Mouse (Mus musculus) neural tube, embryonic 15.5 days (tissue): ENCODE measurements around the gene Gm2696. TPM values are rescaled to one million over a fixed set of nuclear protein-coding genes. Genes with fewer than 3 reads are reported as not detected.

Source experiments
- ATAC-seq: fragments of 200-750 bp; cut with Nextera tagmentation; 2 replicates; pipeline ENCODE4 v1.8.0; 2017; ENCODE audit warnings: mild to moderate bottlenecking, moderate TSS enrichment, moderate library complexity; ENCODE audit not compliant: low FRiP score
- H3K27ac ChIP-seq: fragments of 300-500 bp; sonication (generic); replicated peaks from 2 replicates; pipeline ENCODE4 v1.5.1; 2015; ENCODE audit warnings: mild to moderate bottlenecking, inconsistent platforms
- H3K27me3 ChIP-seq: fragments of 300-500 bp; sonication (generic); replicated peaks from 2 replicates; pipeline ENCODE4 v1.6.1; 2015; ENCODE audit warnings: inconsistent platforms
- H3K36me3 ChIP-seq: fragments of 300-500 bp; sonication (generic); 2 replicates; pipeline ENCODE4 v1.6.1; 2015; ENCODE audit warnings: inconsistent platforms
- H3K4me1 ChIP-seq: fragments of 300-500 bp; sonication (generic); 2 replicates; pipeline ENCODE4 v1.6.1; 2015; ENCODE audit warnings: inconsistent platforms
- H3K4me2 ChIP-seq: fragments of 300-500 bp; sonication (generic); 2 replicates; pipeline ENCODE4 v1.6.1; 2015; ENCODE audit warnings: inconsistent platforms, mild to moderate bottlenecking, moderate library complexity
- H3K4me3 ChIP-seq: fragments of 300-500 bp; sonication (generic); replicated peaks from 2 replicates; pipeline ENCODE4 v1.5.1; 2015; ENCODE audit warnings: mild to moderate bottlenecking, inconsistent platforms
- H3K9ac ChIP-seq: fragments of 300-500 bp; sonication (generic); replicated peaks from 2 replicates; pipeline ENCODE4 v1.6.1; 2015; ENCODE audit warnings: mild to moderate bottlenecking, inconsistent platforms
- H3K9me3 ChIP-seq: fragments of 300-500 bp; sonication (generic); replicated peaks from 2 replicates; pipeline ENCODE4 v1.6.1; 2016; ENCODE audit warnings: inconsistent platforms
- WGBS: fragments of 180-500 bp; shearing (Covaris S2); methylation state at CpG from one replicate; pipeline ENCODE4 v1.1.7; 2015; ENCODE audit warnings: mixed read lengths; 5-methylcytosine and 5-hydroxymethylcytosine counted together
- polyA plus RNA-seq: library from polyadenylated mRNA; unstranded; fragments of >200 nt; fragmentation: Nextera tagmentation; extraction: Ambion mirVana; gene quantifications from 2 replicates; pipeline ENCODE4 v1.2.1, GENCODE M21; 2015

Gm2696 gene
- polyA plus RNA-seq, 1 experiment from 2014 or later, result not detected

DNA sequence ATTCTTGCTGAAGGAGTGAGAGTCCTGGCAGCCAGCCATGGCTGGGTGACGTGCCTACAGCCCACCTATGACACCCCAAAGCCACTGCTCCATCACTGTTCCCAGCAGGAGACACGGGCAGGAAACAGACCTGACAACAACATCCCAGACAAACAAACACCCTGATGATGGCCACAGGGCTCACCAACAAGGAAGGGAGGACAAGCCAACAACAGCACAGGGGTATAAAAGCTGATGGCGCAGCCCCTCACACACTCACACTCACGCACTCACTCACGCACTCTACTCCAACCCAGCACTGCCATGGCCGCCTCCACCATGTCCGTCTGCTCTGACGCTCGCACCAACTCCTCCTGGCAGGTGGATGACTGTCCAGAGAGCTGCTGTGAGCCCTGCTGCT, 38.1 kb downstream of the Gm2696 start, which contains the start of gene Gm10318:
Gene Gm10318 (plus strand): TSS at position 301 of the 400 bp plus-strand sequence.
- H3K36me3 ChIP-seq, result no peaks in the 10 kb centered on the region
- H3K4me2 ChIP-seq, result no peak within 1 kb of the TSS
- no peak within 1 kb of the TSS for H3K4me3 ChIP-seq
- H3K27ac ChIP-seq, result no peak within 1 kb of the TSS
- no peaks in the 10 kb centered on the region for H3K27me3 ChIP-seq
- no peaks in the 10 kb centered on the region for H3K9me3 ChIP-seq
- no peak within 1 kb of the TSS for H3K9ac ChIP-seq
- no peaks in the 10 kb centered on the region for H3K4me1 ChIP-seq
- 65% methylated on average over 9 of the region's 9 CpGs for WGBS
- ATAC-seq, result no peak

DNA sequence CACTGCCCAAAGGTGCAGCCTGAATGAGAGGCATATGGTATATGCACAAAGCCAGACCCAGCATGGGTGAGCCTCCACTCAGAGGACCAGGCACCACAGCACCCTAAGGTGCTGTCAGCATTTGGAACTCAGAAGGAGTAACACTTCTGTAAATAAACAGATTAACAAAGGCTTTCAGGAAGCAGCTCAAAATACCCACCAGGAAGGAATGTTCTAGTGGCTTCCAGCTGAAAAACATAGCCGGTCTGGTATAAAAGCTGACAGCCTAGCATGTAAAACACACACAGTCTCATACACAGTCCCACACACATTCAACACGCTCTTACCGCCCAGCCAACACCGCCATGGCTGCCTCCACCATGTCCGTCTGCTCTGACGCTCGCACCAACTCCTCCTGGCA, 47.2 kb downstream of the Gm2696 start, which contains the start of gene Gm3285:
Gene Gm3285 (plus strand): TSS at position 301 of the 400 bp plus-strand sequence.
- Histone ChIP-seq H3K4me2 (no peak within 1 kb of the TSS), H3K4me3 (no peak within 1 kb of the TSS), H3K9ac (no peak within 1 kb of the TSS), H3K36me3 (no peaks in the 10 kb centered on the region), H3K27me3 (no peaks in the 10 kb centered on the region), H3K4me1 (no peaks in the 10 kb centered on the region), H3K9me3 (no peaks in the 10 kb centered on the region), H3K27ac (no peak within 1 kb of the TSS)
- WGBS, result 62% methylated on average over 7 of the region's 7 CpGs
- ATAC-seq, result no peak

GRCm38 (mm10) chr10:77864067-77864761, 49.7 kb downstream of the Gm2696 start:
- Histone ChIP-seq H3K4me2 (peak overlapping the region; percentile 46), H3K4me1 (no peaks in the 10 kb centered on the region), H3K27ac (no peak overlapping the region), H3K27me3 (no peaks in the 10 kb centered on the region), H3K36me3 (no peaks in the 10 kb centered on the region), H3K4me3 (peak overlapping the region; percentile 22), H3K9me3 (no peaks in the 10 kb centered on the region), H3K9ac (no peak overlapping the region)
- WGBS, result 34% methylated on average over 14 of the region's 14 CpGs
- peak; percentile 85 for ATAC-seq

- Histone ChIP-seq H3K27ac (no peak overlapping the region), H3K4me2 (peak overlapping the region; percentile 46), H3K27me3 (no peaks in the 10 kb centered on the region), H3K9me3 (no peaks in the 10 kb centered on the region), H3K4me1 (no peaks in the 10 kb centered on the region), H3K9ac (no peak overlapping the region), H3K4me3 (peak overlapping the region; percentile 22), H3K36me3 (no peaks in the 10 kb centered on the region)
- WGBS, result 39% methylated on average over 11 of the region's 11 CpGs
- ATAC-seq, result peak; percentile 12; the same call in 1 of the 2 replicates
These were observed 50.3 kb downstream of the Gm2696 start for GRCm38 (mm10) chr10:77864762-77865143.

GRCm38 (mm10) chr10:77867546-77867945, 53.1 kb downstream of the Gm2696 start:
- Histone ChIP-seq H3K4me1 (no peaks in the 10 kb centered on the region), H3K9ac (no peak overlapping the region), H3K9me3 (no peaks in the 10 kb centered on the region), H3K4me3 (no peak overlapping the region), H3K27me3 (no peaks in the 10 kb centered on the region), H3K36me3 (no peaks in the 10 kb centered on the region), H3K27ac (no peak overlapping the region), H3K4me2 (no peak overlapping the region)
- 9% methylated on average over 1 of the region's 1 CpGs for WGBS
- no peak for ATAC-seq

DNA sequence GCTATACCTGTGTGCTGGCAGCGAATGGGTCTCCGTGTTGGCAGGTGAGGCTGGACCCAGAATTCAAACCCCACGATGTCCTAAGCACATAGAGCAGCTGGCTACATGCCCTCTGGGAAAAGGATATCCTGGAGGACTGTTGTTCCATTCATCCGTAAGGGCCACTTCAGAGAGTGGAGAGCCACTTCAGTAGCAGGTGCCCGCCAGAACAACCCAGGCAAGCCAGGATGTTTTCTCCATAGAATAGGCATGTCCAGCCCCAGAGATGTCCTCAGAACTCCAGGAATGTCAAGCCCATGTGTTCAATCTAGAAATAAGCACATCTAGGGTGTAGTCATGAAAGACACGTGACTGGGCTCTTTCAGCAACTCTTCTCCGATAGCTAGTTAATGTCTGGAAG, 55.2 kb downstream of the Gm2696 start:
- Histone ChIP-seq H3K9ac (no peak overlapping the region), H3K36me3 (no peaks in the 10 kb centered on the region), H3K4me2 (no peak overlapping the region), H3K4me3 (no peak overlapping the region), H3K27me3 (no peaks in the 10 kb centered on the region), H3K27ac (no peak overlapping the region), H3K9me3 (no peaks in the 10 kb centered on the region), H3K4me1 (no peaks in the 10 kb centered on the region)
- ATAC-seq, result no peak
- WGBS, result 91% methylated on average over 7 of the region's 7 CpGs

DNA sequence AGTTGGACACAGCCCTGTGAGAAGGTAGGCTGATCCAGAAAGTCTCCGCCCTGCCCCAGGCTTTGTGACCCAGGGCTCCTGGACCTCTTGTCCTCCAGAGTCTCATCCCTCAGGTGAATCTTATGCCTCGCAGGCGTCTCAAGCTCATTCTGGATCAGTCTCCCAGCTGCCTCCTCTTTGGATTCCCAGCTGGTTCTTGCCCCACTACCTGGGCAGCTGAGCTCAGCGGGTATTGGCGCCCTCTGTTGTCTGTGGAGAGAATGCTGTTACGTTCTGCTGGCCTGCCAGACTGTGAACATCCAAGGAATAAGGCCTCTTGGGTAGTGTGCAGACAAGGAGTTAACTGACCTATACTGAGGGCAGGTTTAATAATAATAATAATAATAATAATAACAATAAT, 64.5 kb downstream of the Gm2696 start:
- H3K4me1 ChIP-seq, result no peaks in the 10 kb centered on the region
- H3K4me2 ChIP-seq, result no peak overlapping the region
- H3K9me3 ChIP-seq, result no peaks in the 10 kb centered on the region
- H3K27me3 ChIP-seq, result no peaks in the 10 kb centered on the region
- 72% methylated on average over 6 of the region's 6 CpGs for WGBS
- no peak overlapping the region for H3K27ac ChIP-seq
- no peak overlapping the region for H3K4me3 ChIP-seq
- ATAC-seq, result no peak
- no peaks in the 10 kb centered on the region for H3K36me3 ChIP-seq
- H3K9ac ChIP-seq, result no peak overlapping the region

DNA sequence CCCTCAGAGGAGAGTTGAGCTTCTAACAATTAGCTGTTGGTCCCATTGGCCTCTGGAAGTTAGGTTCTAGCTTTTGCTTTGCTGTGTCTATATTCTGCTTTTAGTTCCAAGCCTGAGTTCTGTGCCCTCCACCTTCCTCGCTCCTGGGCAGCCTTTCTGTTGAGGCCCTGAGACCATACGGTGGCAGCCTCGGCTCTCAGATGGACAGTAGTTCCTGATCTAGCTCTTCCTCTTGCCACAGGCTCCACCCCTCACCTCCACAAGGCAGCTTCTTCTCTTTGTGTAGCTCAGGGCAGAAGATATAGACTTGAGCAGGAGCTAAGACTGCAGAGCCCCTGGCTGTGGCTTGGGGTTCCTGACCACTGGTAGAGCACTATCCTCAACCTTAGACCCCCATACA, 65.8 kb downstream of the Gm2696 start:
- WGBS, result 70% methylated on average over 3 of the region's 3 CpGs
- Histone ChIP-seq H3K4me1 (no peaks in the 10 kb centered on the region), H3K36me3 (no peaks in the 10 kb centered on the region), H3K9me3 (no peaks in the 10 kb centered on the region), H3K27me3 (no peaks in the 10 kb centered on the region), H3K9ac (no peak overlapping the region), H3K27ac (no peak overlapping the region), H3K4me3 (no peak overlapping the region), H3K4me2 (no peak overlapping the region)
- no peak for ATAC-seq

GRCm38 (mm10) chr10:77882553-77882952, 68.1 kb downstream of the Gm2696 start:
- ATAC-seq, result no peak
- Histone ChIP-seq H3K36me3 (no peaks in the 10 kb centered on the region), H3K4me2 (no peak overlapping the region), H3K4me3 (no peak overlapping the region), H3K27me3 (no peaks in the 10 kb centered on the region), H3K27ac (no peak overlapping the region), H3K4me1 (no peaks in the 10 kb centered on the region), H3K9me3 (no peaks in the 10 kb centered on the region), H3K9ac (no peak overlapping the region)
- 89% methylated on average over 5 of the region's 5 CpGs for WGBS

Other genes with a start within 250 kb of the Gm2696 start
- 73.9 and 91.7 TPM in 2 replicates for gene Pttg1ip, start 233.0 kb upstream of the Gm2696 start, polyA plus RNA-seq
- 275 and 286 TPM in 2 replicates for gene Sumo3, start 208.6 kb upstream of the Gm2696 start, polyA plus RNA-seq
- 1.4 and 2.4 TPM in 2 replicates for gene Gm49325, start 208.5 kb upstream of the Gm2696 start, polyA plus RNA-seq
- 77.1 and 79.6 TPM in 2 replicates for gene Ube2g2, start 192.4 kb upstream of the Gm2696 start, polyA plus RNA-seq
- gene Tspear, start 128.1 kb upstream of the Gm2696 start, polyA plus RNA-seq, result 1.6 and 1.9 TPM in 2 replicates
- not detected in 2 replicates for gene Gm19402, start 123.9 kb upstream of the Gm2696 start, polyA plus RNA-seq
- gene Gm9508, start 117.4 kb upstream of the Gm2696 start, polyA plus RNA-seq, result not detected in 2 replicates
- not detected in 2 replicates for gene Gm10272, start 108.1 kb upstream of the Gm2696 start, polyA plus RNA-seq
- not detected in 2 replicates for gene Gm10024, start 103.2 kb upstream of the Gm2696 start, polyA plus RNA-seq
- not detected in 2 replicates for gene Gm10142, start 98.9 kb upstream of the Gm2696 start, polyA plus RNA-seq
- not detected in 2 replicates for gene Krtap12-1, start 94.1 kb upstream of the Gm2696 start, polyA plus RNA-seq
- gene Gm10100, start 88.2 kb upstream of the Gm2696 start, polyA plus RNA-seq, result not detected in 2 replicates
- not detected in 2 replicates for gene Gm18596, start 72.0 kb upstream of the Gm2696 start, polyA plus RNA-seq
- gene Gm9736, start 63.3 kb upstream of the Gm2696 start, polyA plus RNA-seq, result not detected in 2 replicates
- gene Gm3233, start 55.0 kb upstream of the Gm2696 start, polyA plus RNA-seq, result not detected in 2 replicates
- not detected in 2 replicates for gene Gm3238, start 43.4 kb upstream of the Gm2696 start, polyA plus RNA-seq
- gene Gm7138, start 37.7 kb upstream of the Gm2696 start, polyA plus RNA-seq, result not detected in 2 replicates
- not detected in 2 replicates for gene Gm3250, start 32.1 kb upstream of the Gm2696 start, polyA plus RNA-seq
- gene Gm7137, start 26.5 kb upstream of the Gm2696 start, polyA plus RNA-seq, result not detected in 2 replicates
- not detected in 2 replicates for gene Gm9639, start 19.6 kb upstream of the Gm2696 start, polyA plus RNA-seq
- gene Gm19668, start 15.5 kb upstream of the Gm2696 start, polyA plus RNA-seq, result not detected in 2 replicates
- gene Gm9507, start 2.8 kb upstream of the Gm2696 start, polyA plus RNA-seq, result not detected in 2 replicates
- gene Krtap10-4, start 12.4 kb downstream of the Gm2696 start, polyA plus RNA-seq, result not detected in 2 replicates
- not detected in 2 replicates for gene Krtap10-10, start 21.3 kb downstream of the Gm2696 start, polyA plus RNA-seq
- not detected in 2 replicates for gene Gm36176, start 32.1 kb downstream of the Gm2696 start, polyA plus RNA-seq
- gene Gm10318, start 38.2 kb downstream of the Gm2696 start, polyA plus RNA-seq, result 0.20 TPM in 1 of 2 replicates, not detected in the other
- gene Gm3285, start 47.3 kb downstream of the Gm2696 start, polyA plus RNA-seq, result not detected in 2 replicates
- 19.0 and 22.8 TPM in 2 replicates for gene Lrrc3, start 87.9 kb downstream of the Gm2696 start, polyA plus RNA-seq
- 8.1 and 9.5 TPM in 2 replicates for gene Trpm2, start 155.9 kb downstream of the Gm2696 start, polyA plus RNA-seq
- gene 1810043G02Rik, start 163.8 kb downstream of the Gm2696 start, polyA plus RNA-seq, result 48.5 and 51.5 TPM in 2 replicates
- gene Pfkl, start 195.4 kb downstream of the Gm2696 start, polyA plus RNA-seq, result 112 and 133 TPM in 2 replicates
- gene Dnmt3l, start 227.3 kb downstream of the Gm2696 start, polyA plus RNA-seq, result 0.09 TPM in 1 of 2 replicates, not detected in the other
- gene Aire, start 228.9 kb downstream of the Gm2696 start, polyA plus RNA-seq, result 0.18 and 2.5 TPM in 2 replicates